Mouse (Mus musculus): Measurements from ENCODE around the gene Fcrla.

- TF ChIP-seq CTCF (IDR thresholded peaks at IDR 0.05; ENCODE audit: extremely low read depth, insufficient read depth, low read length) (no peak), POLR2A (IDR thresholded peaks at IDR 0.05; ENCODE audit: extremely low read depth, insufficient read depth, low read length) (no peak)
Observed at GRCm38 (mm10) chr1:170972936-170973335, 45.6 kb upstream of the Fcrla start.

Measured in cortical plate, adult 2 months (tissue).